Mouse (Mus musculus) heart, postnatal 10 days (tissue): ENCODE data around the gene Gm14569. TPM values are rescaled to one million over a fixed set of nuclear protein-coding genes. Genes with fewer than 3 reads are reported as not detected.

ENCODE experiments used
- DNase-seq, 2 experiments: peaks; one replicate each; pipeline ENCODE4 v3.0.0; 2021
- intact Hi-C: fragments of 180-260 bp; cut with DNase I; formaldehyde crosslinking; loops from one replicate; pipeline ENCODE4 v1.15.1; 2025
- microRNA-seq, 2 experiments: library from miRNA; unstranded; fragments of <30 nt; microRNA quantifications; one replicate each; pipeline ENCODE4 v1.2.0; 2022
- total RNA-seq, 2 experiments: library from RNA; stranded (reverse); gene quantifications; 2 replicates each; pipeline ENCODE4 v1.2.3; 2021

Gene Gm14569
- total RNA-seq, 2 experiments from 2014 or later = not detected

DNA sequence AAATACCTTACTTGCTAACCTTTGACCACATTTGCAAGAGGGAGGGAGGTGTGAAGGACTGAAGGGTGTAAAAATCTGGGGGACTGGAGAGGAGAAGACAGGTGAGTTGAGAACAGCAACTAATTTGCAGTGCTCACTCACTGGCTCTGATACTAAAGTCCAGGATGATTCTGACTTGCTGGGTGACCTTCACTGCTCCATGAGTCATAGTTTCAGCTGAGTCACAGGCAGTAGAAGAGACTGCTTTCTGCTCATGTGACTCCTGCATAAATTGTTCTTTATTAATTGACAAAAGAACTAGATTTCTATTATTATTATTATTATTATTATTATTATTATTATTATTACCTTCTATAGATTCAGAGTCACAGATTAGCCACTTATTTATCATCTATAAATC is 106.3 kb downstream of the Gm14569 start:
- intact Hi-C loops = no loop called here
- DNase-seq = no peak

Small RNAs within 50 kb of the gene (microRNA-seq; reads per million reads assigned to microRNA genes)
- gene Gm44485 = 0 reads per million in 2 experiments

Other genes with a start within 250 kb of the Gm14569 start
- 1 to 10 TPM; 1.6 to 1.7 TPM for gene Lonrf3, start 163.5 kb downstream of the Gm14569 start, total RNA-seq
- gene Gm6268, start 90.5 kb downstream of the Gm14569 start, total RNA-seq = not detected
- 10 to 100 TPM; 39.5 TPM for gene Pgrmc1, start 106.4 kb upstream of the Gm14569 start, total RNA-seq
- 1 to 10 TPM; 1.8 to 2.5 TPM for gene Akap17b, start 153.6 kb upstream of the Gm14569 start, total RNA-seq